Mouse (Mus musculus) embryonic fibroblast, embryonic 13.5 days (primary cell): Measurements from ENCODE around the gene Gtf3c5.

Source experiments
- CTCF ChIP-seq: IDR thresholded peaks from 2 replicates; pipeline ENCODE4 v1.5.1; 2011; ENCODE audit warnings: mild to moderate bottlenecking, control low read depth, low read length, moderate library complexity, borderline replicate concordance; ENCODE audit not compliant: insufficient read depth
- POLR2A ChIP-seq: IDR thresholded peaks from 2 replicates; pipeline ENCODE4 v1.6.1; 2011; ENCODE audit warnings: low read depth, mild to moderate bottlenecking, control low read depth, low read length, moderate library complexity

GRCm38 (mm10) chr2:28524406-28524805 lies 59.1 kb downstream of the Gtf3c5 start:
- TF ChIP-seq CTCF (no peak), POLR2A (no peak)
